Mouse (Mus musculus): Measurements from ENCODE around the gene Kcnd2. TPM values are rescaled to one million over a fixed set of nuclear protein-coding genes. Genes with fewer than 3 reads are reported as not detected.
A peak's percentile ranks its signal among the peaks of the same experiment; 100 is the strongest.

Gene Kcnd2
- total and polyA plus RNA-seq, 2 experiments from 2014 or later, result 44.6 to 95.2 TPM

DNA sequence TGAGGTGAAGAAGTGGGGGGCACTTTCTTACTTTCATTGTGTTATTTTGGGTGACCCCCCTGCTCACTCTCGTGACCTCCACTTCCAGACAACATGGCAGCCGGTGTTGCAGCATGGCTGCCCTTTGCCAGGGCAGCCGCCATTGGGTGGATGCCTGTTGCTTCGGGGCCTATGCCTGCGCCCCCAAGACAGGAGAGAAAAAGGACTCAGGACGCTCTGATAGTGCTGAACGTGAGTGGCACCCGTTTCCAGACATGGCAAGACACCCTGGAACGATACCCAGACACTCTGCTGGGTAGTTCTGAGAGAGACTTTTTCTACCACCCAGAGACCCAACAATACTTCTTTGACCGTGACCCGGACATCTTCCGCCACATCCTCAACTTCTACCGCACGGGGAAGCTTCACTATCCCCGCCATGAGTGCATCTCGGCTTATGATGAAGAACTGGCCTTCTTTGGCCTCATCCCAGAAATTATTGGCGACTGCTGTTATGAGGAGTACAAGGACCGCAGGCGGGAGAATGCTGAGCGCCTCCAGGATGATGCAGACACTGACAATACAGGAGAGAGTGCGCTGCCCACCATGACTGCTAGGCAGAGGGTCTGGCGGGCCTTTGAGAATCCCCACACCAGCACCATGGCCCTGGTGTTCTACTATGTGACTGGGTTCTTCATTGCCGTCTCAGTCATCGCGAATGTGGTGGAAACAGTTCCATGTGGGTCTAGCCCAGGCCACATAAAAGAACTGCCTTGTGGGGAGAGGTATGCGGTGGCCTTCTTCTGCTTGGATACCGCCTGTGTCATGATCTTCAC lies 1.1 kb downstream of the Kcnd2 start:
- ATAC-seq (ENCODE audit: low FRiP score) (no peak), DNase-seq (ENCODE audit: low spot score) (peak; percentile 3)
- H3K9ac ChIP-seq (replicated peaks; ENCODE audit: low read length, poor library complexity, severe bottlenecking), result no peak overlapping the region
- H3K4me2 ChIP-seq (ENCODE audit: low read depth, low read length, poor library complexity, severe bottlenecking), result peak overlapping the region; percentile 69
- peak overlapping the region; percentile 62 for H3K4me3 ChIP-seq (ENCODE audit: low read depth, low read length)
- no peaks in the 10 kb centered on the region for H3K9me3 ChIP-seq (ENCODE audit: low read length)
- 96% methylated on average over 27 of the region's 27 CpGs for WGBS
- no peaks in the 10 kb centered on the region for H3K27me3 ChIP-seq (ENCODE audit: insufficient read depth, low read length)
- TF ChIP-seq CTCF (IDR thresholded peaks at IDR 0.05), result no peak
- no peaks in the 10 kb centered on the region for H3K36me3 ChIP-seq (ENCODE audit: insufficient read depth, low read length)
- no peaks in the 10 kb centered on the region for H3K4me1 ChIP-seq (ENCODE audit: insufficient read depth, low read length)
- H3K27ac ChIP-seq (ENCODE audit: low read depth, low read length), result no peak overlapping the region

DNA sequence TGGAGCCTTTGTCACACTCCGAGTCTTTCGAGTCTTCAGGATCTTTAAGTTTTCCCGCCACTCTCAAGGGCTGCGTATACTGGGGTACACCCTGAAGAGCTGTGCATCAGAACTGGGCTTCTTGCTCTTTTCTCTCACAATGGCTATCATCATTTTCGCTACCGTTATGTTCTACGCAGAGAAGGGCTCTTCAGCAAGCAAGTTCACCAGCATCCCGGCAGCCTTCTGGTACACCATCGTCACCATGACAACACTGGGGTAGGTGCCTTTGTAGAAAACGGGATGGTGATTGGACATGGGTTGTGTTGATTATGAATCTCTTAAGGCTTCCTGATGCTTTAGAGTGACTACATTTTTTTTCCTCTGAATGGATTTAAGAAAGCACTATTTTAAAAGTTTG lies 1.9 kb downstream of the Kcnd2 start:
- TF ChIP-seq CTCF (IDR thresholded peaks at IDR 0.05), result no peak
- Histone ChIP-seq H3K36me3 (ENCODE audit: insufficient read depth, low read length) (no peaks in the 10 kb centered on the region), H3K9me3 (ENCODE audit: low read length) (no peaks in the 10 kb centered on the region), H3K4me1 (ENCODE audit: insufficient read depth, low read length) (no peaks in the 10 kb centered on the region), H3K4me2 (ENCODE audit: low read depth, low read length, poor library complexity, severe bottlenecking) (peak overlapping the region; percentile 69), H3K9ac (replicated peaks; ENCODE audit: low read length, poor library complexity, severe bottlenecking) (no peak overlapping the region), H3K27me3 (ENCODE audit: insufficient read depth, low read length) (no peaks in the 10 kb centered on the region), H3K4me3 (ENCODE audit: low read depth, low read length) (peak overlapping the region; percentile 2; the same call in 1 of the 2 replicates), H3K27ac (ENCODE audit: low read depth, low read length) (no peak overlapping the region)
- 89% methylated on average over 10 of the region's 10 CpGs for WGBS
- DNase-seq (ENCODE audit: low spot score) (no peak), ATAC-seq (ENCODE audit: low FRiP score) (no peak)

DNA sequence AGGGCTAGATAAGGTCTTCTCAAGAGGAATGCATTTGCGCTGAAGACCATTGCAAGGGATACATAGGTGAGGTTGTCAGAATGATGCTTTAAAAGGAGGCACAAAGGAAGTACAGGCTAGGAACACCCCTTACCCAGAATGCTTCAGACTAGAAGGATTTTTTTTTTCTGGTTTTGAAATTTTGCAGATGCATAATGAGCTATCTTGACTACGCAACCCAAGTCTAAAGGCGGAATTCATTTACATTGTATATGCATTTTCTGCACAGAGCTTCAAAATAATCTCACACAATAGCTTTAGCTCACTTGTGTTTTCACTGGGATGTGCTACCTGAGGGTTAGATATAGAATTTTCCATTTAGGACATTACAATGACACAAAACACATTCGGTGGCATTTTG lies 10.8 kb downstream of the Kcnd2 start:
- no peak for ATAC-seq (ENCODE audit: low FRiP score)
- H3K36me3 ChIP-seq (ENCODE audit: insufficient read depth, low read length), result no peaks in the 10 kb centered on the region
- no peak overlapping the region for H3K4me3 ChIP-seq (ENCODE audit: low read depth, low read length)
- no peaks in the 10 kb centered on the region for H3K27me3 ChIP-seq (ENCODE audit: insufficient read depth, low read length)
- 96% methylated on average over 4 of the region's 4 CpGs for WGBS
- no peaks in the 10 kb centered on the region for H3K9me3 ChIP-seq (ENCODE audit: low read length)
- no peak for TF ChIP-seq CTCF (IDR thresholded peaks at IDR 0.05)
- H3K9ac ChIP-seq (replicated peaks; ENCODE audit: low read length, poor library complexity, severe bottlenecking), result no peak overlapping the region
- H3K4me2 ChIP-seq (ENCODE audit: low read depth, low read length, poor library complexity, severe bottlenecking), result peak overlapping the region; percentile 12; the same call in 1 of the 2 replicates
- no peaks in the 10 kb centered on the region for H3K4me1 ChIP-seq (ENCODE audit: insufficient read depth, low read length)
- no peak for DNase-seq (ENCODE audit: low spot score)
- no peak overlapping the region for H3K27ac ChIP-seq (ENCODE audit: low read depth, low read length)

DNA sequence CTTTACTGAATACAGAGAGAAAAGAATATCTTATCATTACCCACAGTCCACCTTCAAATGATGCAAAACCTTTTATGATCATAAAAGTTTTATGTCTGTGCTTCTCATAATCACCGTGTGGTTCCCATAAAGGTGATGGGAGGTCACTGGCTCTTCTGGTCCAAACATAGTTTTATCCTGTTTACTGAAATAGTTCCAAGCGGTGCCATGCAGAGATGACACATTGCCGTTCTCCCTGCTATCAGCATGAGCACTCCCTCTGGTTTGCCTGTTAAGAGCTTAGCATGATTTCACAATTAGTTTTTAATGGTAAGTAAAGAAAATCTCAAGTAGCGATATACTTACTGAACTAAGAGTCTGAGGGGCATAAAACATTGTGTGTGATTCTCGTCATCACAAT lies 43.7 kb downstream of the Kcnd2 start:
- Histone ChIP-seq H3K36me3 (ENCODE audit: insufficient read depth, low read length) (no peaks in the 10 kb centered on the region), H3K9me3 (ENCODE audit: low read length) (no peaks in the 10 kb centered on the region), H3K4me2 (ENCODE audit: low read depth, low read length, poor library complexity, severe bottlenecking) (no peak overlapping the region), H3K4me3 (ENCODE audit: low read depth, low read length) (no peak overlapping the region), H3K27me3 (ENCODE audit: insufficient read depth, low read length) (no peaks in the 10 kb centered on the region), H3K9ac (replicated peaks; ENCODE audit: low read length, poor library complexity, severe bottlenecking) (no peak overlapping the region), H3K27ac (ENCODE audit: low read depth, low read length) (no peak overlapping the region), H3K4me1 (ENCODE audit: insufficient read depth, low read length) (no peaks in the 10 kb centered on the region)
- TF ChIP-seq CTCF (IDR thresholded peaks at IDR 0.05), result no peak
- 70% methylated on average over 5 of the region's 5 CpGs for WGBS
- ATAC-seq (ENCODE audit: low FRiP score), result no peak
- no peak for DNase-seq (ENCODE audit: low spot score)

DNA sequence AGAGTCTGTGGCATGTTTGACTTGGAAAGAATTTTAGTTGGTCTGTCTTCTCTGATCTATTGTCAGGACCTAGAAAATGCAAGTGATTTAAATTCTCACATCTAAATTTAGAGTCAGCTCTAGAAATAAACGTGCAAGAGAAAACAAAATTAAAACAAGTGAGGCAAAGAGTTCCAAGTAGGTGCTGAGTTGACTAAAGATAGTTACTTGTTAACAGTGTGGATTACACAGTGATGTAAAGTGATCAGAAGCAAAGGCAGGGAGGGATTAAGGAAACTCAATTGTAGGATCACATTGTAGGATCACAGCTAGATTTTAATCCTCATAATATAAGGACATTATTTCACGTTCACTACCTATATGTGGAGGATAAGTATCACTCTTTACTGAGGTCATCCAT lies 52.6 kb downstream of the Kcnd2 start:
- Histone ChIP-seq H3K4me2 (ENCODE audit: low read depth, low read length, poor library complexity, severe bottlenecking) (no peak overlapping the region), H3K4me3 (ENCODE audit: low read depth, low read length) (no peak overlapping the region), H3K4me1 (ENCODE audit: insufficient read depth, low read length) (no peaks in the 10 kb centered on the region), H3K27me3 (ENCODE audit: insufficient read depth, low read length) (no peaks in the 10 kb centered on the region), H3K9ac (replicated peaks; ENCODE audit: low read length, poor library complexity, severe bottlenecking) (no peak overlapping the region), H3K36me3 (ENCODE audit: insufficient read depth, low read length) (no peaks in the 10 kb centered on the region), H3K27ac (ENCODE audit: low read depth, low read length) (no peak overlapping the region), H3K9me3 (ENCODE audit: low read length) (no peaks in the 10 kb centered on the region)
- 41% methylated on average over 2 of the region's 2 CpGs for WGBS
- TF ChIP-seq CTCF (IDR thresholded peaks at IDR 0.05), result no peak
- DNase-seq (ENCODE audit: low spot score), result no peak
- no peak for ATAC-seq (ENCODE audit: low FRiP score)

DNA sequence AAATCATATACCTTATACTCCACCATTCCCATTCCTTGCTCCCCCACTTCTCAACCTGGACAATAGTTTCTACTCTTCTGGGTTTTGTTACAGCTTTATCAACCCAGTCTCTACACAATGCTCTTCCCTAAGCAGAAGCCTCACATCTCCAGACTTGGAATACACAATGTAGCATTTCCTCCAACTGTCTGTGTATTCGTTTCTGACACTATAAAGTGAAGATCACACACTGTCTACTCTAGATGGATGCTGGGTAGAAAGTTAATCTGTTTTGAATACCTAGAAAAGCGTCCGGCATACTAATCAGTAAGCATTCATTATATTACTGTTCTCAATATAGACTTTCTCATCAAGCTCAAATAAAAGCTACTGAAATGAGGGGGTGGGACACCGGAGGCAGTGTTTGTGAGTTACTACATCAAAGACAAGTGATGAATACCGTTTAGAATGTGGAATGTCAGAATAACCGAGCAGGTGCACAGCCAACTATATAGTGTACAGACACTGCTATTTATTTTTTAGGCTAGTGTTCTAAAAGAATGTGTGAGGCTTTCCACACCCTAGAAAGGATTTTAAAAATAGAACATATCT lies 62.1 kb downstream of the Kcnd2 start:
- no peaks in the 10 kb centered on the region for H3K4me1 ChIP-seq (ENCODE audit: insufficient read depth, low read length)
- H3K27ac ChIP-seq (ENCODE audit: low read depth, low read length), result no peak overlapping the region
- H3K27me3 ChIP-seq (ENCODE audit: insufficient read depth, low read length), result no peaks in the 10 kb centered on the region
- DNase-seq (ENCODE audit: low spot score) (no peak), ATAC-seq (ENCODE audit: low FRiP score) (no peak)
- no peak overlapping the region for H3K4me3 ChIP-seq (ENCODE audit: low read depth, low read length)
- H3K36me3 ChIP-seq (ENCODE audit: insufficient read depth, low read length), result no peaks in the 10 kb centered on the region
- no peak overlapping the region for H3K4me2 ChIP-seq (ENCODE audit: low read depth, low read length, poor library complexity, severe bottlenecking)
- no peak for TF ChIP-seq CTCF (IDR thresholded peaks at IDR 0.05)
- H3K9me3 ChIP-seq (ENCODE audit: low read length), result no peaks in the 10 kb centered on the region
- no peak overlapping the region for H3K9ac ChIP-seq (replicated peaks; ENCODE audit: low read length, poor library complexity, severe bottlenecking)
- 19% methylated on average over 6 of the region's 6 CpGs for WGBS

All from midbrain, postnatal 0 days (tissue).